Mouse (Mus musculus): ENCODE data around the gene Bag2.

DNA sequence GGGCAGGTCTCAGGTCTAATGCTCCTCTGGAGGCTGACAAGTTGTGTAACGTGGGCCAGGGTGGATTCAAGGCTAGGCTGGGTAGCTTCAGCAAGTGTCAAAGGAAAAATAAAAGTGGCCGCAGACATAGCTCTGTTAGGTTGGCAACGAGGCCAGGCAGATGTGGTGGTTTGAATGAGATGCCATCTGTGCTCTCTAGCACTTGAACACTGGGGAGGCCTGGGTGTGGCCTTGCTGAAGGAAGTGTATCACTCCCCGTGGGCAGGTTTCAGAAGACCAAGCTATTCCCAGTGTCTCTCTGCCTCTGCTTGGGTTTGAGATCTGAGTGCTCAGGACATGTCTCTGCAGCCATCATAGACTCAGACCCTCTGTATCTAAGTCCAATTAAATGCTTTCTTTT, 893 bp upstream of the Bag2 start:
- TF ChIP-seq POLR2A (IDR thresholded peaks at IDR 0.05; ENCODE audit: extremely low read depth, insufficient read depth, low read length) (no peak), CTCF (IDR thresholded peaks at IDR 0.05; ENCODE audit: extremely low read depth, insufficient read depth, low read length) (no peak)
